Mouse (Mus musculus): ENCODE data around the gene Gpr153.
"Not testable (repeated sequence)": the region's sequence is repeated elsewhere in the genome, so short reads cannot be mapped to it uniquely, and the experiment has no call there.

Gene Gpr153

DNA sequence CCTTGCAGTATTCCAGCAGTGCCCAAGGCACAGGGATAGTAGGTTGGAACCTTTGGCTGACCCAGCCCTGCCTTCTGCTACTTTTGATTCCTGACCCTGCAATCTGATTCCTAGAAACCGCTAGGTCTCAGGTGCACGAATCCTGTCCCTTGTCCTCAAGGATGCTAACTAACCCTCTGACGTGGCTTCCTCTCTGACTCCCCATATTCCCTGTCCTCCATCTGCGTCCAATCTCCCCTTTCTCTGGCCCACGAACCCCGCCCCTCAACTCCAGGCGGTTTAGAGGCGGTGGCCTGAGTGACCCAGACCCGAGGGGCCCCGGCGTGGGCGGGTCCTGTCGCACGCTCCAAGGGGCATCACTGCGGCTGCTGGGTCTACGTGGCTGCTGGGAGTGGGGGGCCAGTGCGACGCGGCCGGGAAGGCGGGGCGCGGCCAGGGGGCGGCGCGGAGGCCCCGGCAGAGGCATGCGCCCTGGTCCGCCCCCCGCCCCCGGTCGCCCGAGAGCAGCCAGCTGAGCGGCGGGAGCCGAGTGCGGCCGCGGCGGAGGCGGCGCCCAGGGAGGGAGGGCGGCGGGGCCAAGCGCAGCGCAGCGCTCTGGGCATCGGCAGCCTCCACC, at the start of gene Gpr153:
Gene Gpr153 (plus strand): TSS at position 612 of the 616 bp plus-strand sequence.
- peak; percentile 23 for DNase-seq

GRCm38 (mm10) chr4:152226901-152227486, 47.0 kb upstream of the Gpr153 start:
- no peak for DNase-seq

DNA sequence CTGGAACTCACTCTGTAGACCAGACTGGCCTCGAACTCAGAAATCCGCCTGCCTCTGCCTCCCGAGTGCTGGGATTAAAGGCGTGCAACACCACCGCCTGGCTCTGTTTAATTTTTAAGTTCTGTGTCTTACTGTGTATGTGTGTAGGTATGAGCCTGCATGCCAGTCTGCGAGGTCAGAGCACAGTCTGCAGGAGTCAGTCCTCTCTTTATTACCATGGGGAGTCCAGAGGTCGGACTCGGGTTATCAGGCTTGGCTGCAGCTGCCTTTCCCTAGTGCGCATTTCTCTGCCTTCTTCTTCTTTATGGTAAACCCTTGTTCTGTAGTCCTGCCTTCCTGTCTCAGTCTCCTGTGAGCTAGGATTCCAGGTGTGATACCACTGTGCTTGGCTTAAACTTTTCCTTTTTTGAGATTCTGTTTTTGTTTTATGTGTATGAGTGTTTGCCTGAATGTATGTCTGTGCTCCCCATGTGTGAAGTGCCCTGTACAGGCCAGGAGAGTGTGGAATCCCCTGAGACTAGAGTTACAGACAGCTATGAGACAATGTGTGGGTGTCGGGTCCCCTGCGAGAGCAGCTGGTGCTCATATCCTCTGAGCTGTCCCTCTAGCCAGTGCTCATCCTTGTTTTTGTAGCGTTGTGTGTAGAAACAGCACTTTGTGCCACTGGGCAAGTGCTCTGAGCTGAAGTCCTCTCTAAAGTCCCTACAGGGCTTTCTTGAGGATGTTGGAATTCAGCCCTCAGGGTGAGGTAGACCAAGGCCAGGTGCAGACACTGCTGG, 46.1 kb upstream of the Gpr153 start:
- DNase-seq = no peak

DNA sequence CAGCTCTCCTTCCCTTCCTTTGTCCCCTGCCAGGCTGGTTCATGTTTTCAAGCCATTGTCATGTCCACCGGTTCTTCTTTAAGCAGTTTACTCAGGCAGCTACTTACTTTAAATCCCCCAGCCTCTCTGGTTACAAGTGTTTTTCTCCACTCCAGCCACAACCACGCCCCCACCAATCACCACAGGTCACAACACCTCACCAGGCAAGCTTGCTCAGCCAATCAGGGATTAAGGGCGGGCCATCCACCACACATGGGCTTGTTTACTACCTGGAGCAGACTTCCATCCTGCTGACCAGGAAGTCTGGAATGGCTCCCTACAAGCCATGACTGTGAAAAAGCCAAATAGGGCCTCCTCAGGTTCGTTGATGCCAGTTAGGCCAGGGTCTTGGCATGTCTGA, 43.7 kb upstream of the Gpr153 start:
- not testable (repeated sequence) for DNase-seq

GRCm38 (mm10) chr4:152231326-152231725, 42.7 kb upstream of the Gpr153 start:
- DNase-seq = no peak

- no peak for DNase-seq
Observed at GRCm38 (mm10) chr4:152232411-152232903, 41.6 kb upstream of the Gpr153 start.

- DNase-seq = no peak
Observed at GRCm38 (mm10) chr4:152239974-152240373, 34.1 kb upstream of the Gpr153 start.

DNA sequence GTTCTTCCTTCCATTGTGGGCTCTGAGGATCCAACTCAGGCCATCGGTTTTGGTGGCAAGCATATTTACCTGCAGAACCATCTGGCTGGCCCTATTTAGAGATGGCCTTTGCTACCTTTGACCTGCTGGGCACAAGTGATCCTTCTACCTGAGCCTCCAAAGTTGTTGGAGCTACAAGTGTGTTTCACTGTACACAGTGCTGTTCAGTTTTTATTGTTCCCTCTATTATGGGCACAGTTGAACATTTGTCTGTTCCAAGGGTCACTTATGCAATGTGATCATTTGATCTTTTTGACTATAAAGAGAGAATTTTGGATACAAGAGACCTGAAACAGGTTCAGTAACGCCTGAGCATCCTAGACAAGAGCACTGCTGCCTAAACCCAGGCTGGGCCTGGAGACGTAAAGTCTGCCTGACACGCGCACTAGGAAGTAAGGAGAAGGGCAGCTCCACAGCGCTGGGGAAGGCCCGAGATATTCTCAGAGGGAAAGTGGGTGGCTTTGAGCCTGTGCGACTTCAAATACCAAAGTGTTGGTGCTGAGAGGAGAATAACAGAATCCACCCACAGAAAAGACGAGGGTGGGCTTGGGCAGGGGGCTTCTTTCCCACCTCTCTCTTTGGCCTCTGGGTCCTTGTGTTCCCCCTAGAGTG, 30.7 kb upstream of the Gpr153 start:
- no peak for DNase-seq

GRCm38 (mm10) chr4:152243969-152244368, 30.1 kb upstream of the Gpr153 start:
- DNase-seq = no peak

DNA sequence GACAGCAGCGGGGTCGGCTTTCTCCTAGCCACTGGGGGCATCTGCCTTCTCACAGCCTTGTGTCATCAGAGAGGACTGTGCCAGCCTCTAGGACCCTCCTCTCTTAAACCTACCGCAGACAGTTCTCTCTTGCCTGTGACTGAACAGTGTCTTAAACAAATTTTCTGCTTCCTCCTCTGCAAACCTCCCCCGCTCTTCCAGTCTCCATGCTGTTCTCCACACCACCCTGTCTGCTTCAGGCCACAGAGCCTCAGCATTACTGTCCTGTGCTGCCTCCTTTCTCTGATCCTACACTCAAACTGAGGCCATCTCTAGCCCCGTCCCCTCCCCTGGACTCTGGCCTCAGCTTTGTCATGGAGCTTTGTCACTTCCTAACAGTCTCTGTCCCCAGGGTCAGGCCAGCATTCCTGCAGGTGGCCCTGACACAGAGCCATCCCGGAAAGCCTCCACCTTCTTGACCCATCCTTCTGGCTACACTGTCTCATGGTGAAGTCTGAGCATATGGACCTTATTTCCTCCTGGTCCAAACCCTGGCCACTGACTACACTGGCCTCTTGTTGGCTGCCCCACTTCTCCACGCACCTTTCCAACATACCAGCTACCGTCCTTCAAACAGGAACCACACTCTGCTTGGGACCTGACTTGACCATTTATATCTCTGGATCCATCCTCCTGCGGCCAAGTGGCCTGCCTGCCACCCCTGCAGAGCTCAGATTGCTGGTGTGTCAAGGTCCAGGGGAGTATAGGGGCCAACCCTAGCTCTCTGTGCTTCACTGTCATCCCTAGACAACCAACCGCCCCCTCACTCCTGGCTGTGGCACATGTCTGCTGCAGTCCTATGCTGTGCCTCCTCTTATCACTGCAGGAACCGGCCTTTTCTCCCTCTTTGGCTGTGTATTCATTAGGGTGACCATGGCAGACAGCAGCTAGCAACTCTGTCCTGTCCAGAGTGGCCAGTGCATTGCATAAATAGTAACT, 29.2 kb upstream of the Gpr153 start:
- no peak for DNase-seq

GRCm38 (mm10) chr4:152246011-152246410, 28.0 kb upstream of the Gpr153 start:
- no peak for DNase-seq

- no peak for DNase-seq
Observed at GRCm38 (mm10) chr4:152247195-152247594, 26.8 kb upstream of the Gpr153 start.

- DNase-seq = no peak
Observed at GRCm38 (mm10) chr4:152250615-152251014, 23.4 kb upstream of the Gpr153 start.

DNA sequence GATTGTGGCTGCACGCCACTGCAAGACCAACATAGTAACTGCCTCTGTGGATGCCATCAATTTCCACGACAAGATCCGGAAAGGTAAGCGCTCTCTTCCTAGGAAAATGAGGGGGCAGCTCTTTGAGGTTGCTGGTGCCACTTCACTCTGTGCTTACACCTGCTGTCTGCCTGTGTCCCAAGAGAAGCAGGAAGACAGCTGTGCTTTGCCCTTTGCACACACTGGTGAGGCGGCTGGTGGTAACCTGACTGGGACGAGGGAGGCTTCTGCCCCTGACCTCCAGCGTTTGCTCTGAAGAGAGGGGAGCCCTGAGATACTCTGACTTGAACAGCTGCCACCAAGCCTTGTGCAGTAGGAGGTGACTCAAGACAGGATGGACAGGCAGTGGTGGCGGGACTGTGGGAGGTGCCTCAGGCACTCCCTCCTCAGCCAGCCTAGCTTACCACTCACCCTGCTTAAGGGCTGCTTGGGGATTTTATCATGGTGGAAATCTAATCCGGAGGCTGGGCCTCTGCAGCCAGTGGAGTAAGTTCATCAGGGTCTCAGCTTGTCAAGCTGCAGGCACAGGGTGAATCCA, 20.8 kb upstream of the Gpr153 start:
- DNase-seq = no peak

DNA sequence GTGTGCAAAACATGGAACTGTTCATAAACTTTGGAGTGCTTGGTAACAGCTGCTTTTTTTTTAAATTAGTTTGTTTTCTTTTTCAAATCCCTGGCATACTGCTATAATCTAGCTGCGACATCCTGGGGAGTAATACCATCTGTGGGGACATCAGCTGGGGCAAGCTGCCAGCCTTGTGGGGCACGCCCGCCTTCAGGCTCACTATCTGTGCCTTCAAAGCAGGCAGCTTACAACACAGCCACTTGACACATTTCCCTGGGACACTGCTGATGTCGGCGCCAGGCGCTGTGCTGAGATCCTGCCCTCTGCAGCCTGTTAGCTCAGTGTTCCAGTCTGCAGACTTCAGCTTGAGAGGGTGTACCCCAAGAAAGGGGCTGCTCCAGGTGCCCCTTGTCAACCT, 17.0 kb upstream of the Gpr153 start:
- DNase-seq = no peak

- no peak for DNase-seq
Observed at GRCm38 (mm10) chr4:152260451-152260850, 13.6 kb upstream of the Gpr153 start.

GRCm38 (mm10) chr4:152262187-152262586, 11.8 kb upstream of the Gpr153 start:
- no peak for DNase-seq

GRCm38 (mm10) chr4:152263089-152263488, 10.9 kb upstream of the Gpr153 start:
- no peak for DNase-seq

- DNase-seq = peak; percentile 27
Observed at GRCm38 (mm10) chr4:152263512-152264176, 10.4 kb upstream of the Gpr153 start.

DNA sequence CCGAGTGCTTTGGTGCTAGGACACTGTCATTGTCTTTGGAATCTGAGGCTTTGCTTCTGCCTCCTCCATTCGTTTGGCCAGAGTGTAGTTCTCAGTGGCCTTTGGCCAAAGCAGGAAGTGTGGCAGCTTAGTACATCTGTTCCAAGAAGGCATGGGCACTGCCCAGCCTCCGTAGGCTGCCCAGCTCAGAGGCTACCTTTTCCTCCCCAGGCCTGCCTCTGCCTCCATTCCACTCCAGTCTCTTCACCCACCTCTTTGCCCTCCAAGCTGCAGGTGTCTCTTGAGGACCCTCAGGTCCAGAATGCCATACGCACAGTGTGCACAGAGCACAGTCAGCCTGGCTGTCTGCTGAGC, 9.9 kb upstream of the Gpr153 start:
- no peak for DNase-seq

DNA sequence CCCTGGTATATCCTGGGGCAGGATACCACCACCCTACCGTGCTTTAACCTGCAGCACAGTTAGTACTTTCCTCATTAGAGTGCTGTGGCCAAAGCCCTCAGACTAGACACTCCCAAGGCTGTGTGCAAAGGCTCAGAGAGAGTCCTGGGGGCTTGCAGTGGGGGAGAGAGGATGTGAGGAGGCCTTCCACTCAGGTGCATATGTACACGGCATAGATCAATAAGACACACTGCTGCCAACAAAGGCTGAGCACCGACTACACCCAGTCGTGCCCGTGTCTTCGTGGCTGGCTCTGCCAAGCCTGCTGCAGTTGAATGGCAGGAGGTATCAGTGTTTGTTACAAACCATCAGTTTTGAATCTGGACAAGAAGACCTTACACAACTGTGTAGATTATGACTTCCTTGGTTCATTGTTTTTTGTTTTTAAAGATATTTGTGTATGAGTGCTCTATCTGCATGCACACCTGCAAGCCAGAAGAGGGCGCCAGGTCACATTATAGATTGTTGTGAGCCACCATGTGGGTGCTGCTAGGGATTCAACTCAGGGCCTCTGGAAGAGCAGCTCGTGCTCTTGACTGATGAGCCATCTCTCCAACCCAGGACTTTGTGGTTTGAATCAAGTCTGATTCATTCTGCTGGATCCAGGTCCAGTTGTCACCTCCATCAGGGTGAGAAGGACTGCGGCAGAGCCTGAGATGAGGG, 9.0 kb upstream of the Gpr153 start:
- no peak for DNase-seq

Measured in kidney, adult 11 months (tissue).